Comparison of ENCODE assay signal across 33 mouse cellular contexts in the genomic region with DNA sequence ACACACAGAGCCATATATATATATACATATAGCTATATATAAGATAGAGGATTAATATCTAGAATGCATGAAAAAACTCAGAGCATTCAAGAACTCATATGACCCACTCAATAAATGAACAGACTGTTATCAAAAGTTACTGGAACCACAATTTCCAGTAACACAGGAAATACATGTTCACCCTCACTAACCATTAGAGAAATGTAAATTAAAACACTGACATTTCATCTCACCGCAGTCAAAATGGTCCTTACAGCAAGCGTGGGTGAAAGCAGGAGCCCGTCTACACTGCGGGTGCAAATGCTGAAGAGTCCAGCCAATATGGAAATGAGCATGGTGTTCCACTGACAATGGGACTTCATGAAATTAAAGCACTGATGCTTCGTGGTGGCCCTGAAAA. TPM values are rescaled to one million over a fixed set of nuclear protein-coding genes. Genes with fewer than 3 reads are reported as not detected.
DNase-seq lines count a peak whose midpoint lies in the region; ATAC-seq and TF ChIP-seq lines count a peak whose summit lies in the region.
"Had no signal": no experiment of that assay in that cellular context is flagged by ENCODE, and none has a peak within 500 bp of the region (broad histone marks: within the 10 kb centered on the region; RNA-seq: fewer than 3 reads in every experiment).

No protein-coding gene starts in this region.

- H3K27ac ChIP-seq in liver, postnatal 0 days (ENCODE audit: low read depth) = no peak overlapping the region
- H3K27ac ChIP-seq: embryonic facial prominence, embryonic 12.5 days; embryonic facial prominence, embryonic 15.5 days; heart, embryonic 15.5 days; hindbrain, embryonic 14.5 days; hindbrain, postnatal 0 days; intestine, embryonic 15.5 days had no signal

- H3K27me3 ChIP-seq in liver, postnatal 0 days (ENCODE audit: insufficient read depth, low read length) = no peaks in the 10 kb centered on the region
- H3K27me3 ChIP-seq: CH12.LX; embryonic facial prominence, embryonic 12.5 days; embryonic facial prominence, embryonic 15.5 days; heart, embryonic 12.5 days; heart, embryonic 15.5 days; intestine, embryonic 15.5 days; Patski had no signal

- peak; percentile 41 for DNase-seq in CD4-positive, CD25-positive, alpha-beta regulatory T cell, adult 2 months (ENCODE audit: low read depth, low spot score)
- no peak for DNase-seq in liver, postnatal 0 days
- DNase-seq in urinary bladder, postnatal 25 days (ENCODE audit: low spot score) = no peak
- no peak for DNase-seq in cerebellum, postnatal 10 days
- DNase-seq: adrenal gland, adult 8-10 months; adrenal gland, postnatal 25 days; B cell, adult 2 months; cerebellum, adult 11-12 months; cerebellum, adult 8-10 months; cerebellum, postnatal 14 days; forebrain, postnatal 0 days; gastrocnemius, postnatal 25 days; heart, adult 18-20 months; heart, postnatal 10 days; heart, postnatal 36 days; kidney, adult 11 months had no signal

- H3K9ac ChIP-seq in liver, postnatal 0 days (replicated peaks) = no peak overlapping the region
- H3K9ac ChIP-seq: embryonic facial prominence, embryonic 12.5 days; embryonic facial prominence, embryonic 15.5 days; forebrain, postnatal 0 days; heart, embryonic 12.5 days; heart, embryonic 15.5 days; hindbrain, embryonic 14.5 days; intestine, embryonic 15.5 days had no signal

- TF ChIP-seq EP300 in liver, postnatal 0 days (IDR thresholded peaks at IDR 0.05; ENCODE audit: low read depth) = no peak

- WGBS in liver, postnatal 0 days (ENCODE audit: insufficient replicate concordance) = 64% methylated on average over 5 of the region's 5 CpGs

- H3K4me1 ChIP-seq in liver, postnatal 0 days (ENCODE audit: insufficient read depth) = no peaks in the 10 kb centered on the region
- H3K4me1 ChIP-seq: embryonic facial prominence, embryonic 12.5 days; embryonic facial prominence, embryonic 15.5 days; heart, embryonic 12.5 days; heart, embryonic 15.5 days; intestine, embryonic 15.5 days had no signal

- TF ChIP-seq CTCF in liver, postnatal 0 days (IDR thresholded peaks at IDR 0.05; ENCODE audit: low read depth) = no peak

- no peak overlapping the region for H3K4me2 ChIP-seq in liver, postnatal 0 days (ENCODE audit: low read depth, low read length)
- H3K4me2 ChIP-seq: embryonic facial prominence, embryonic 12.5 days; embryonic facial prominence, embryonic 15.5 days; heart, embryonic 12.5 days; heart, embryonic 15.5 days; hindbrain, embryonic 14.5 days; intestine, embryonic 15.5 days had no signal

- peak; percentile 76 for ATAC-seq in common myeloid progenitor, adult 5-6 weeks (replicated peaks; ENCODE audit: low read depth, poor library complexity, severe bottlenecking)
- ATAC-seq in inflammation-experienced regulatory T-cells, adult 6 months = peak; percentile 69
- no peak for ATAC-seq in liver, postnatal 0 days
- ATAC-seq: forebrain, embryonic 14.5 days; forebrain, postnatal 0 days; hindbrain, postnatal 0 days; intestine, embryonic 15.5 days; Patski had no signal

- no peaks in the 10 kb centered on the region for H3K9me3 ChIP-seq in liver, postnatal 0 days (ENCODE audit: low read length)
- H3K9me3 ChIP-seq: embryonic facial prominence, embryonic 12.5 days; embryonic facial prominence, embryonic 15.5 days; G1E; heart, embryonic 12.5 days; heart, embryonic 15.5 days; intestine, embryonic 15.5 days had no signal

- H3K36me3 ChIP-seq in liver, postnatal 0 days (replicated peaks; ENCODE audit: insufficient read depth, low read length) = no peaks in the 10 kb centered on the region
- H3K36me3 ChIP-seq: embryonic facial prominence, embryonic 12.5 days; embryonic facial prominence, embryonic 15.5 days; heart, embryonic 12.5 days; heart, embryonic 15.5 days; intestine, embryonic 15.5 days had no signal

- H3K4me3 ChIP-seq in liver, postnatal 0 days (ENCODE audit: low read depth, low read length) = no peak overlapping the region
- H3K4me3 ChIP-seq: embryonic facial prominence, embryonic 12.5 days; embryonic facial prominence, embryonic 15.5 days; heart, embryonic 12.5 days; heart, embryonic 15.5 days; intestine, embryonic 15.5 days had no signal

RNA-seq across cellular contexts. Expression of gene Tnfsf10, which starts 13.9 kb away (rescaled TPM):
- 10.2 and 13.8 TPM in 2 replicates for total RNA-seq in common myeloid progenitor, adult 5-6 weeks (2017)
- polyA plus RNA-seq in inflammation-experienced regulatory T-cells, adult 6 months (2017; shearing (Covaris generic)) = 10 to 100 TPM; 17.7 to 30.1 (median 22.4) TPM
- 0.23 and 0.37 TPM in 2 replicates for polyA plus RNA-seq in liver, postnatal 0 days (2015; fragmentation: Nextera tagmentation; extraction: Ambion mirVana)
- polyA plus RNA-seq: forebrain, embryonic 11.5 days; heart, embryonic 12.5 days; hindbrain, embryonic 11.5 days had no signal

RNA-seq across cellular contexts. Expression of gene Ghsr, which starts 40.4 kb away (rescaled TPM):
- not detected in 2 replicates for total RNA-seq in common myeloid progenitor, adult 5-6 weeks (2017)
- polyA plus RNA-seq in inflammation-experienced regulatory T-cells, adult 6 months (2017; shearing (Covaris generic)) = not detected
- not detected in 2 replicates for polyA plus RNA-seq in liver, postnatal 0 days (2015; fragmentation: Nextera tagmentation; extraction: Ambion mirVana)
- total RNA-seq: adrenal gland, postnatal 25 days; CH12.LX; gastrocnemius, adult 8-10 months; gastrocnemius, postnatal 25 days; heart, adult 18-20 months; heart, postnatal 10 days; heart, postnatal 36 days had no signal
- polyA plus RNA-seq: embryonic facial prominence, embryonic 12.5 days; embryonic facial prominence, embryonic 15.5 days; forebrain, embryonic 11.5 days; forebrain, embryonic 14.5 days; G1E; gonadal fat pad, adult 2 months; heart, embryonic 12.5 days; heart, embryonic 15.5 days; intestine, embryonic 15.5 days; Patski had no signal

Comparison
In these comparisons a context has a peak if more than half of its experiments do, and no peak if none do; other contexts are left out.
1. RNA of gene Tnfsf10, which starts 13.9 kb away (polyA plus RNA-seq): 17.7 to 30.1 TPM in inflammation-experienced regulatory T-cells, adult 6 months; 0.23 to 0.37 TPM in liver, postnatal 0 days; every median in the first group is over 10 times any median in the second.